Mouse (Mus musculus) G1E (cell line): ENCODE measurements around the gene Fastkd5.

Experiments
- CTCF ChIP-seq: IDR thresholded peaks from 2 replicates; pipeline ENCODE4 v1.5.1; 2012; ENCODE audit warnings: low read depth, low read length, inconsistent platforms, mixed read lengths
- GATA1 ChIP-seq: IDR thresholded peaks from 2 replicates; pipeline ENCODE4 v1.6.1; 2012; ENCODE audit warnings: borderline replicate concordance, low read length, inconsistent platforms, mixed read lengths
- POLR2AphosphoS5 ChIP-seq: IDR thresholded peaks from 2 replicates; pipeline ENCODE4 v1.6.1; 2012; ENCODE audit warnings: low read depth, low read length, inconsistent platforms; ENCODE audit not compliant: insufficient replicate concordance
- TAL1 ChIP-seq: conservative IDR thresholded peaks from 2 replicates; pipeline ENCODE4 v1.6.1; 2012; ENCODE audit warnings: low read depth, low read length, inconsistent platforms, mixed read lengths

- TF ChIP-seq CTCF (no peak), POLR2AphosphoS5 (no peak), TAL1 (no peak), GATA1 (no peak)
Measured at GRCm38 (mm10) chr2:130677211-130677610, 47.4 kb upstream of the Fastkd5 start.
